Mouse (Mus musculus) cerebellum, postnatal 36 days (tissue): ENCODE measurements around the gene Naalad2.
"Not testable (repeated sequence)": the region's sequence is repeated elsewhere in the genome, so short reads cannot be mapped to it uniquely, and the experiment has no call there.

Experiments
- DNase-seq, 2 experiments: peaks; one replicate each; pipeline ENCODE4 v3.0.0; 2021 to 2022; ENCODE audit warnings: mixed read lengths in 2 of 2

The Naalad2 gene

DNA sequence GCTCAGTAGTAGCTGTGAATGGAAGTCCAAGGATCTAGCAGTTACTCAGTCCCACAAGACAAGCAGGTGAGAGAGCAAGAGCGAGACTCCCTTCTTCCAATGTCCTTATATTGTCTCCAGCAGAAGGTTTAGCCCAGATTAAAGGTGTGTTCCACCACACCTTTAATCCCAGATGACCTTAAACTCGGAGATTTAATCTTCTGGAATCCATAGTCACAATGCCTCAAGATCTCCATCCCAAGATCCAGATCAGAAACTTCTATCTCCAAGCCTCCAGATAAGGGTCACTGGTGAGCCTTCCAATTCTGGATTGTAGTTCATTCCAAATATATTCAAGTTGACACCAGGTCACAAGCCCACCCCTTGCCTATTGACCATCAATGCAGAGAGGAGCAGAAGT, at the start of gene Naalad2:
Naalad2 (minus strand) TSS at position 101 of the 400 bp plus-strand sequence.
- DNase-seq: not testable (repeated sequence)

DNA sequence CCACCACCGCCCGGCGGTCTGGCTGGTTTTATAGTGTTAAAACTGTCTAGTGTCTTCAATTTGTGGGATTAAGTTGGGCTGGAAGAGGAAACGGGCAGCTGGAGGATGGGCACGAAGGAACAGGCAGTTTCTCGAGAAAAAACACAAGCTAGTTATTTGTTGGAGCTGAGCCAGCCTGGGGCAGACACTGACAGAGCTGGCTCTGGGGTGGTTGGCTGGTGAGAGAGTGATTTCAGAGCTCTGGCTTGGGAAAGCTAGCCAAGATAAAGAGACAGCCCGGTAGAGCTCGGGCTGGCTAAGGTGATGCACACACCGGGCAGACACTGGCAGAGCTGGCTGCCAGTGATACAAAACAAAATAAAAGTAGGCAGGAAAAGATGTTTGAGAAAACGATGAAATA, 28.9 kb upstream of the Naalad2 start:
- peak; percentile 9 to 14 for DNase-seq

DNA sequence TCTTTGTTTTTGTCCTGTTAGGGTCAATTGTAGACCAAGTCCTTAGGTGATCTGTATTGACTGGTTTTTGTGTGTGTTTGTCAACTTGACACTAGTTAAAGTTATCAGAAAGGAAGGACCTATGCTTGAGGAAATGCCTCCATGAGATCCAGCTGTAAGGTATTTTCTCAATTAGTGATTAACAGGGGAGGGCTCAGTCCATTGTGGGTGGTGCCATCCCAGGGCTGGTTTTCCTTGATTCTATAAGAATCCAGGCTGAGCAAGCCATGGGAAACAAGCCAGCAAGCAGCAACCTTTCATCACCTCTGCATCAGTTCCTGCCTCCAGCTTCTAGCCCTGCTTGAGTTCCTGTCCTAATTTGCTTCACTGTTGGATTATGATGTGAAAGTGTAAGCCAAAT, 27.6 kb upstream of the Naalad2 start, which contains the start of gene Mbd3l2:
Mbd3l2 (plus strand) TSS at position 301 of the 400 bp plus-strand sequence.
- DNase-seq: no peak

DNA sequence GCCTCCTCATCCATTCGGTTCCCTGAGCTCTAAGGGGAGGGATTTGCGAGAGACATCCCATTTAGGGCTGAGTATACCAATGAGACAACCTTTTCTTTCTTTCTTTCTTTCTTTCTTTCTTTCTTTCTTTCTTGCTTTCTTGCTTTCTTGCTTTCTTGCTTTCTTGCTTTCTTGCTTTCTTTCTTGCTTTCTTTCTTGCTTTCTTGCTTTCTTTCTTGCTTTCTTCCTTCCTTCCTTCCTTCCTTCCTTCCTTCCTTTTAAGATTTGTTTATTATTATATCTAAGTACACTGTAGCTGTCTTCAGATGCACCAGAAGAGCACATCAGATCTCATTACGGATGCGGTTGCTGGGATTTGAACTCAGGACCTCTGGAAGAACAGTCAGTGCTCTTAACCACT, 9.6 kb upstream of the Naalad2 start:
- not testable (repeated sequence) for DNase-seq

- DNase-seq: no peak
These were observed 1.3 kb upstream of the Naalad2 start, which contains the start of gene Ubtfl1 for GRCm38 (mm10) chr9:18404118-18404517. Gene Ubtfl1, plus strand, starts transcription at chr9:18404418.

DNA sequence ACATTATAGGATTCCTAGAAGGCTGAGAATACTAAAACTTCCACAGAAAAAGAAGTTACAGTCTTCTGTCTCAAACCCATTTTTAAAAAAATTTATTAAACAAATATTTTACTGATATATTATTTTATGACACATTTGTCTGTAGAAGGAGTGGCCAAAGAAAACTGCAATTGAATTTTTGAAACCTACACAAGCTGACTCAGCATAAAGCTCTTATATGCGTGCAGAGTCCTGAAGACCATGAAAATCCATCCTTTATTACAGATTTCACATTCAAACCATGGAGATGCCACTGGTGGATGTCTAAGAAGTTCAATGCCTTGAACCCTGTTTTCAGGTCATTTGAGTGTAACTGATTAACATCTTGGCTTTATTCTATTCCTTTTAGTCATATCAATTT, 3.2 kb downstream of the Naalad2 start:
- no peak for DNase-seq

DNA sequence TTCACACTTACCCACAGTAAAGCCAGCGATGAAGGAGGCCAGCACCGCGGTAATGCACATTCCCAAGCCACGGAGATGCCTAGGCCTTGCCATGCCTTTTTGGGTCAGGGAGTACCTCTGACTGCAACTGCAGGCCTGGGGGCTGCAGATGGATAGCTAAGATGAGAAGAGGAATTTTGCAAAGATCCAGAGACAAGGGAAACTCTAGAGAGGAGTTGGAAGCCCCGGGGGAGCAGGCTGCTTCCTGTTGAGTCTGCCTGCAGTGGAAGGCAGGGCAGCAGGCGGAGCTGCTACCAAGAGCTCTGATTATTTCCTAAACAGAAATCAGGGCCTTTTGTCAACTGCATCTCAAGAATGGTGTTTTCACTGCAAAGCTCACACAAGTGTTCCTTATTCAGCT, 17.0 kb downstream of the Naalad2 start:
- DNase-seq: no peak

DNA sequence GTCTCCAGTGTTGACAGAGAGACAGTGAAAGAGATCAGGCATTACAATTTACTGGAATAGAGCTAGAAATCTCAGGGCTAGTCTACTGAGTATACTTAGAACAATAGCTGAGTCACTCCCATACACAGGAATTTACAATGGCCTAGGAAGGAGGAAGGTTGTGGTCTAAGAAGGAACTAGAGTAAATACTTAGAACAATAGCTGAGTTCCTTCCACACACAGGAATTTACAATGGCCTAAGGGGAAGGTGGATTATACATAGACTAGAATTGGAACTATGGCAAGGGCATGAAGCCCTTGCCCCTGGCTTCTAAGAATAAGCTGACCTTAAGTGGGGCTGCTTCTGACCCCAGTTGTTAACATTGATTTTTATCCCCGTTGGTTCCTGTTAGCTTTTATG, 29.8 kb downstream of the Naalad2 start:
- DNase-seq: not testable (repeated sequence)

DNA sequence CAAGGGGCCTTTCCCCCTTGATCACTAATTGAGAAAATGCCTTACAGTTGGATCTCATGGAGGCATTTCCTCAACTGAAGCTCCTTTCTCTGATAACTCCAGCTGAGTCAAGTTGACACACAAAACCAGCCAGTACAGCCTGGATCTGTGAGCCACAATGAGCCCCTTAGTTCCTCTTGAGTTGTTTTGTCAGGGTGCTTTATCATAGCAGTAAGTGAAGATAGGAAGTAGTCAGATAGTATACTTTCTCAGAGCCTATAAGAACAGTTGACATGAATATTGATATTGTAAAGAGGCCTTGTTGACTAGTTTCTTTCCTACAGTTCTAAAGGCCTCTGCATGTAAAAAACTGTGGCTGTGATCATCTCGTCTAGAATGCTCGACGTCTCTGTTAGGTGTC, 82.8 kb downstream of the Naalad2 start:
- DNase-seq: no peak

DNA sequence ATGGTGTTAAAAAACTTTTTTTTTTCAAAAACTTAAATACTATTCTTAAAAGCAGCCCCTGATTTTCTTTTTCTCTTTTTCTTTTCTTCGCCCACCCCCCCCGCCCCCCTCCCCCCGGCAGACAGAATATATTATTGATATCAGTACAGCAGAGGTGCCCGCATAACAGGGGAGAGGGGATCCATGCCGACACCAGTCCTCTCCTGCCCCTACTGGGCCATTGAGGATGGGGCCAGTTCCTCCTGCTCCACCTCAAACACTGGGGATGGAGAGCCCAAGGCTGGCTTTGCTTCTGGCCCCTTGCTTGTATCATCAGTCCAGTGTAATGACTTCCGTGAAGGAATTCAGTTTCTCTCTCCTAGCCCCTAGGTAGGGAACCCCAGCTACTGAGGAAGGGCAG, 104.5 kb downstream of the Naalad2 start:
- DNase-seq: no peak

- DNase-seq: no peak
These were observed 109.6 kb downstream of the Naalad2 start for GRCm38 (mm10) chr9:18293026-18293781.

GRCm38 (mm10) chr9:18292443-18292922, 110.3 kb downstream of the Naalad2 start:
- DNase-seq: no peak

DNA sequence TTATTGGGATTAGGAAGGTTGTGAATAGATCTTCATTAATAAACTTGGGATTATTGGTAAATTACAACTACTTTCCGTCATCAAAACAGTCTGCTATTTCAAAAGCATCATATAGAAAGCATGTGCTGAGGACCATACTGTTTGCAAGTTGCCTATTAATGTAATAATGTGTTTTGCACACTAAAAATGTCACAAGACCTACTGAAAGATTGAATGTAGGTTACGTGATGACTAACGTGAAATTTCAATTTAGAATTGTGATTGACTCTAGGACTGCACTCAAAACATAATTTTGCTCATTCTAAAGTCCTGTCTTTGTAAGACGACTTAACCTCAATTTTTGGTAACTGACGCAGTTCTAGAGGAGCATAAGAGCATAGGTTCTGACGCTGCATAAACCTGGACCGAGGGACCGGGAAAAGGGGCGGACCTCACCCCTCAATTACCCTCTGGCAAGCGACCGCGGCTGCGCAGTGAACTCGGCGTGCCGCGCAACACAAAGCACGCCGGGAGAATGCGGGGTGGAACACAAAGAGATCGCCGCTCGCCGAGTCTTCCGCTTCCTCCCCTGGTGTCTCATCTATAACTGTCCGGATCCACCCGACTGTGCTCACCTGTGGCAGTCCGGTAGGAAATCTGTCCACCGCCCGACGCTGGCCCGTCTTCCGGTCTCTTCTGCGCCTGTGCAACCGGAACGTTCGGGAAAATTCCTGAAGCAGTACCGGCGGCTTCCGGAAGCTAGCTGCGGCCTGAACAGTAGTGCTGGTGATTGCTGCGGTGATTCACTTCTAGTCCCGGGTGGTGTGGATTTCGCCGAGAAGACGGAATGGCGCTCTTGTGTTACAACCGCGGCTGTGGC, 111.0 kb downstream of the Naalad2 start, which contains the start of gene Chordc1:
Chordc1 (plus strand) TSS at position 555 of the 859 bp plus-strand sequence.
- DNase-seq: peak; percentile 96 to 97

- DNase-seq: not testable (repeated sequence)
These were observed 124.1 kb downstream of the Naalad2 start for GRCm38 (mm10) chr9:18278693-18279092.

GRCm38 (mm10) chr9:18277497-18277896, 125.3 kb downstream of the Naalad2 start:
- DNase-seq: no peak

DNA sequence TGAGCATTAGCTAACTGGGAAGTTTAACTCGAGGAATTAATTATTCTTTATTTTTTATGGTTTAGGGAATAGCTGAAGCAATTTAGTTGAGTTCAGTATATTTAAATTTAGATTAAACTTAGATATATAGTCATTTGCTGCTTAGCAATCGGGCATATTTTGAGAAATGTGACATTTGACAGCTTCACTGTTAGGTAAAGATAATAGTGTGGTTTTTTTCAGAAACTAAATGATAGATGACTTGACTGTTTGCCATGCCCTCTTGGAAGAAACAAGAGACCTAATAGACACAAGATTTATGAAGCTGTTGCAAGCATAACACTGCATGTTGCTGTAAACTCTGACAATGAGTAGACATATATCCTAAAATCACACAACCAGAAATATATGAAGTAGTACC, 126.0 kb downstream of the Naalad2 start:
- no peak for DNase-seq

DNA sequence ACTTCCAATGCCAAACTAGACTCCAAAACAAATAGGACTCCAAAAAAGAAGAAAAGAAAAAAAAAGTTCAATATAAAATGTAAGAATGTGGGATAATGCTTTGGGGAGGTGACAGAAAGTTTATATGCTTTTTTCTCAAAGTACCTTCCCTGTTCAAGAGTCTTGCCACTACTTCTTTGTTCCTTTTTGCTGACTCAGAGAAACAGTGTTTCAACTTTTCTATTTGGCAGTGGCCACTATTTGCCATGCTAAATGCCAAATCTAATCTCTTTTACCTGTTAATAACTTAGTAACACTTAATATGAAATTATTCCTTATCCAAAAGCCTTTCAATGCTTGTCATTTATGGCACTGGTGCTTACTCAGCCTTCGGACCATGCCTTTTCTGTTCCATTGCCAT, 126.9 kb downstream of the Naalad2 start:
- DNase-seq: no peak
